Mouse (Mus musculus): ENCODE data around the gene Hsd17b6. TPM values are rescaled to one million over a fixed set of nuclear protein-coding genes. Genes with fewer than 3 reads are reported as not detected.

Hsd17b6 gene
- polyA plus RNA-seq, 1 experiment from 2014 or later = not detected

- 66% methylated on average over 16 of the region's 16 CpGs for WGBS
- peak overlapping the region; percentile 12; the same call in 1 of the 2 replicates for H3K27ac ChIP-seq
- H3K4me1 ChIP-seq = no peaks in the 10 kb centered on the region
- no peaks in the 10 kb centered on the region for H3K27me3 ChIP-seq (ENCODE audit: poor library complexity, severe bottlenecking)
- H3K36me3 ChIP-seq (replicated peaks) = no peaks in the 10 kb centered on the region
- no peaks in the 10 kb centered on the region for H3K9me3 ChIP-seq
- H3K4me3 ChIP-seq = no peak overlapping the region
- peak; percentile 63 for DNase-seq (ENCODE audit: extremely low spot score, low spot score)
Measured at GRCm38 (mm10) chr10:127956168-127956816, 51.1 kb downstream of the Hsd17b6 start.

DNA sequence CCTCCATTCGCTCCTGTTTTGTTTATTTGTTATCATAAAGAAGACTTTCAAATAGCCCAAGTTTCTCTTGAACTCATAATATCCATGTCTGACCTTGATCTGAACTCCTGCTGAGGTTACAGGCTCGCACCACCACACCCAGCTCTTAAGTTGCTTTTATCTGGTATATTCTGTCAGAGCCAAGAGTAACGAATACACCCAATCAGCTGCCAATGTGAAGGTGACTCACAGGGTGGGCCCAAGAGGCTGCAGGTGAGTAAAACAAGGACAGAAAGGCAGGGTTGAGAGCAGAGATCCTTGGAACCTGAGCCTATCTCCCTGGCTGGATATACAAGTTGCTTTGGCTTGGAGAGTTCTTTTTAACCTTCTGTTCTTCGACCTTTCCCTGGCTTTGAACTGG, 52.4 kb downstream of the Hsd17b6 start:
- H3K27ac ChIP-seq = no peak overlapping the region
- H3K27me3 ChIP-seq (ENCODE audit: poor library complexity, severe bottlenecking) = no peaks in the 10 kb centered on the region
- DNase-seq (ENCODE audit: extremely low spot score, low spot score) = no peak
- no peaks in the 10 kb centered on the region for H3K36me3 ChIP-seq (replicated peaks)
- 84% methylated on average over 4 of the region's 4 CpGs for WGBS
- H3K4me1 ChIP-seq = peaks cover 7% of the 10 kb centered on the region
- H3K9me3 ChIP-seq = no peaks in the 10 kb centered on the region
- H3K4me3 ChIP-seq = no peak overlapping the region

DNA sequence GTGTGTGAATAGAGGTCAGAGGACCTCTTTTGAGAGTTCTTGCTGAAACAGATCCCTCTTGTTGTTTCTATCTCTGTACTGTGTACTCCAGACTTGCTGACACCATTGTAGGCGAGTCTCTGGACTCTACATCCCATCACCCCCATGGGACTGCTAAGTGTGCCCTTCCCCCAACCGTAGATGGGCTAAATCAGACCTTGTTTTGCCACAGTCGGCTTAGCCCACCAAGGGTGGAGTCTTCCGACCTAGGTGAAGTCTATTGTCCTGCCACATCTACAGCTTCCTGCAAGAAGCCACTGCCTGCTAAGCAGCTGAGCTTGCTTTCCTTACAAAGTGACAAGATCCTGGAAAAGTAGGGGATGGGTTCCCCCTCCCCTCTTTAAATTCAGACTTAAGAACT, 55.6 kb downstream of the Hsd17b6 start:
- Histone ChIP-seq H3K27ac (no peak overlapping the region), H3K36me3 (replicated peaks) (no peaks in the 10 kb centered on the region), H3K9me3 (no peaks in the 10 kb centered on the region), H3K4me3 (no peak overlapping the region), H3K27me3 (ENCODE audit: poor library complexity, severe bottlenecking) (no peaks in the 10 kb centered on the region), H3K4me1 (peaks cover 7% of the 10 kb centered on the region)
- 78% methylated on average over 4 of the region's 4 CpGs for WGBS
- no peak for DNase-seq (ENCODE audit: extremely low spot score, low spot score)

DNA sequence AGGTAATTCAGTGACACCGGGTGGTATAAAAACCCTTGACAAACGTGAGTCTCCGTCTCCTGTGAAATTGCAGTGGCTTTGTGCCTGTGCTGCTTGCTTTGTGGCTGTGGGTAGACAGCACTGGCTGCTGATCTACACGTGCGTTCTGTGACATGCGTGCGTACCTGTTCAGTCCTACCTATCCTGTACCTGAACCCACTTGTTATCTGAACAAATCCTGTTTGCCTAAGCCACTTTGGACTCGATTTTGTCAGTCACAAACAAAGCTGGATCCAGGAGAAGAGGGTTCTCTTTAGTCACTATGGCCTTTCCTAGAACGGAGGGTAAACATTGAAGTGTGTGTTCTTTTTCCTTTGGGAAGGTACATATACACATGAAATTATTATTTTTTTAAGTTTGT, 56.0 kb downstream of the Hsd17b6 start:
- 88% methylated on average over 9 of the region's 9 CpGs for WGBS
- H3K27ac ChIP-seq = no peak overlapping the region
- no peaks in the 10 kb centered on the region for H3K9me3 ChIP-seq
- no peak overlapping the region for H3K4me3 ChIP-seq
- H3K27me3 ChIP-seq (ENCODE audit: poor library complexity, severe bottlenecking) = no peaks in the 10 kb centered on the region
- DNase-seq (ENCODE audit: extremely low spot score, low spot score) = no peak
- no peaks in the 10 kb centered on the region for H3K36me3 ChIP-seq (replicated peaks)
- peaks cover 7% of the 10 kb centered on the region for H3K4me1 ChIP-seq

- H3K27me3 ChIP-seq (ENCODE audit: poor library complexity, severe bottlenecking) = no peaks in the 10 kb centered on the region
- H3K27ac ChIP-seq = no peak overlapping the region
- H3K36me3 ChIP-seq (replicated peaks) = no peaks in the 10 kb centered on the region
- no peak for DNase-seq (ENCODE audit: extremely low spot score, low spot score)
- H3K4me1 ChIP-seq = peaks cover 7% of the 10 kb centered on the region
- no peak overlapping the region for H3K4me3 ChIP-seq
- 88% methylated on average over 4 of the region's 4 CpGs for WGBS
- H3K9me3 ChIP-seq = no peaks in the 10 kb centered on the region
Measured at GRCm38 (mm10) chr10:127949596-127950130, 57.7 kb downstream of the Hsd17b6 start.

DNA sequence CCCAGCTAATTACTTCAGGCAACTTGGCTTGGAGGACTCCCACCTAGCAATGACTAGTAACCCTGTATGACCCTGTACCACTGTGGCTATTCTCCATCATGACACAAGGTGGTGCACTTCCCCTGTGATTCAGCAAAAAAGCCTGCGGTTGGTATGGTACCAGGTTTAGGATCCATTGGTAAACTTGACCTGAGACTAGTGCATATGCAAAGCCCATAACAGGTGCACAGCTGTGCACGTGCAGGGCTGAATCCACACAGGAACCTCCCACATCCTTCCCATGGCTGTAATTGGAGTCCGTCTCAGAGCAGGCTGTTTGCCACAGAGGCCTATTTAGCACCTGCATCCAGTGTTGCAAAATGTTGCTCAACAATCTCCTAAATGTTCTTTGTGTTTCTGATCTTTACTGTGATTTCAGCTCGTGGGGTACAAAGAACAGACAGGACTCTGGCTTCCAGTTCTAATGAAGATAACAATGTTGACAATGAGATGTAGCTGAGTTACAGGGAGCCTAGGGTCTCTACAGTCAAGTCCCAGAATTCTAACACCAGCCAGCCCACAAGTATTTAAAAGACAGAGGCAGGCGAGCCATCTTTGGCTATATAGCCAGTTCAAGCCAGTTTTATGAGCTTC, 61.9 kb downstream of the Hsd17b6 start:
- Histone ChIP-seq H3K27me3 (ENCODE audit: poor library complexity, severe bottlenecking) (no peaks in the 10 kb centered on the region), H3K4me1 (peaks cover 1% of the 10 kb centered on the region), H3K9me3 (no peaks in the 10 kb centered on the region), H3K36me3 (replicated peaks) (no peaks in the 10 kb centered on the region), H3K27ac (no peak overlapping the region), H3K4me3 (no peak overlapping the region)
- WGBS = 44% methylated on average over 5 of the region's 5 CpGs
- peak; percentile 67 for DNase-seq (ENCODE audit: extremely low spot score, low spot score)

Other genes with a start within 250 kb of the Hsd17b6 start
- gene Rdh1, start 247.9 kb downstream of the Hsd17b6 start, polyA plus RNA-seq (2016; fragmentation: Nextera tagmentation; extraction: Ambion mirVana) = not detected in 2 replicates
- gene Rdh16f1, start 247.8 kb downstream of the Hsd17b6 start, polyA plus RNA-seq (2016; fragmentation: Nextera tagmentation; extraction: Ambion mirVana) = not detected in 2 replicates
- 0.15 and 0.20 TPM in 2 replicates for gene Rdh9, start 231.2 kb downstream of the Hsd17b6 start, polyA plus RNA-seq (2016; fragmentation: Nextera tagmentation; extraction: Ambion mirVana)
- not detected in 2 replicates for gene Rdh16, start 206.5 kb downstream of the Hsd17b6 start, polyA plus RNA-seq (2016; fragmentation: Nextera tagmentation; extraction: Ambion mirVana)
- gene Rdh19, start 157.7 kb downstream of the Hsd17b6 start, polyA plus RNA-seq (2016; fragmentation: Nextera tagmentation; extraction: Ambion mirVana) = not detected in 2 replicates
- gene Rdh16f2, start 141.1 kb downstream of the Hsd17b6 start, polyA plus RNA-seq (2016; fragmentation: Nextera tagmentation; extraction: Ambion mirVana) = not detected in 2 replicates
- not detected in 2 replicates for gene Rdh7, start 118.8 kb downstream of the Hsd17b6 start, polyA plus RNA-seq (2016; fragmentation: Nextera tagmentation; extraction: Ambion mirVana)
- not detected in 2 replicates for gene Sdr9c7, start 109.1 kb downstream of the Hsd17b6 start, polyA plus RNA-seq (2016; fragmentation: Nextera tagmentation; extraction: Ambion mirVana)
- gene Prim1, start 7.6 kb upstream of the Hsd17b6 start, polyA plus RNA-seq (2016; fragmentation: Nextera tagmentation; extraction: Ambion mirVana) = 123 TPM in 2 replicates
- 930 and 977 TPM in 2 replicates for gene Naca, start 28.0 kb upstream of the Hsd17b6 start, polyA plus RNA-seq (2016; fragmentation: Nextera tagmentation; extraction: Ambion mirVana)
- gene Ptges3, start 51.3 kb upstream of the Hsd17b6 start, polyA plus RNA-seq (2016; fragmentation: Nextera tagmentation; extraction: Ambion mirVana) = 733 and 767 TPM in 2 replicates
- 2,314 and 2,329 TPM in 2 replicates for gene Atp5b, start 75.7 kb upstream of the Hsd17b6 start, polyA plus RNA-seq (2016; fragmentation: Nextera tagmentation; extraction: Ambion mirVana)
- 13.5 and 15.2 TPM in 2 replicates for gene Baz2a, start 84.0 kb upstream of the Hsd17b6 start, polyA plus RNA-seq (2016; fragmentation: Nextera tagmentation; extraction: Ambion mirVana)
- gene Rbms2, start 172.7 kb upstream of the Hsd17b6 start, polyA plus RNA-seq (2016; fragmentation: Nextera tagmentation; extraction: Ambion mirVana) = 26.6 and 28.6 TPM in 2 replicates
- gene Gls2, start 186.8 kb upstream of the Hsd17b6 start, polyA plus RNA-seq (2016; fragmentation: Nextera tagmentation; extraction: Ambion mirVana) = 1.5 and 2.3 TPM in 2 replicates
- 29.9 and 32.3 TPM in 2 replicates for gene Spryd4, start 204.2 kb upstream of the Hsd17b6 start, polyA plus RNA-seq (2016; fragmentation: Nextera tagmentation; extraction: Ambion mirVana)
- gene Mip, start 218.2 kb upstream of the Hsd17b6 start, polyA plus RNA-seq (2016; fragmentation: Nextera tagmentation; extraction: Ambion mirVana) = 0.55 and 0.69 TPM in 2 replicates
- gene Timeless, start 224.5 kb upstream of the Hsd17b6 start, polyA plus RNA-seq (2016; fragmentation: Nextera tagmentation; extraction: Ambion mirVana) = 108 and 112 TPM in 2 replicates
- 0.81 and 1.1 TPM in 2 replicates for gene Apon, start 246.5 kb upstream of the Hsd17b6 start, polyA plus RNA-seq (2016; fragmentation: Nextera tagmentation; extraction: Ambion mirVana)

All from forebrain, embryonic 10.5 days (tissue).